Comparison of ENCODE assay signal across 27 mouse cellular contexts in the genomic region with DNA sequence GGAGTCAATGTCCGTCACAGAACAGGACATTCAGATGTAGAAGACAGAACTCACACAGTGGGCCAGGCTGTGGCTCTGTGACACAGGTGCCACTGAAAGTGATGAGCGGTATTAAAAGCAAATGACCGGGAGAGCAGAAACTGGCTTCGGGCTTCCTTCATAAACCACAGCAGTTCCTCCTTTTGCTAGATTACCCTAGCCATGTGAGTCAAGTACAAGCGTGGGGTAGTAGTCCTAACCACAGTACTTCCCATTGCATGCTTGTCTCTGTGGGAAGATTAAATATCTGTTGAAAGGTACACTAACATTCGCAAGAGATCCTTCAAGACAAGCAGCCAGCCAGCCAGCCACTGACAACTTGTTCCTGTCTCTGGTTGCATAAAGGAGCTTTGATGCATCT. TPM values are rescaled to one million over a fixed set of nuclear protein-coding genes. Genes with fewer than 3 reads are reported as not detected.
DNase-seq lines count a peak whose midpoint lies in the region; ATAC-seq and TF ChIP-seq lines count a peak whose summit lies in the region.
"Had no signal": no experiment of that assay in that cellular context is flagged by ENCODE, and none has a peak within 500 bp of the region (broad histone marks: within the 10 kb centered on the region; RNA-seq: fewer than 3 reads in every experiment).

No protein-coding gene starts in this region.

- no peak overlapping the region for H3K4me3 ChIP-seq in layer of hippocampus, adult 2 months
- peak overlapping the region; percentile 45 to 52 for H3K4me3 ChIP-seq in MEL (ENCODE audit: control insufficient read depth in 1 of 2, insufficient read depth in 1 of 2, low read depth in 2 of 2, low read length in 2 of 2)
- H3K4me3 ChIP-seq in left cerebral cortex, adult 2 months = no peak overlapping the region
- H3K4me3 ChIP-seq: embryonic facial prominence, embryonic 12.5 days; erythroblast, embryonic 14.5 days; gastrocnemius, adult 2 months; heart, embryonic 10.5 days; hindbrain, embryonic 10.5 days; liver, embryonic 15.5 days; midbrain, embryonic 13.5 days had no signal

- peaks cover 2 to 12% of the 10 kb centered on the region in 2 experiments; a peak in 3 of 4 replicates for H3K4me1 ChIP-seq in MEL (ENCODE audit: control insufficient read depth in 1 of 2, insufficient read depth in 2 of 2, low read length in 2 of 2)
- H3K4me1 ChIP-seq: embryonic facial prominence, embryonic 12.5 days; heart, embryonic 10.5 days; midbrain, embryonic 13.5 days had no signal

- DNase-seq in layer of hippocampus, adult 2 months (ENCODE audit: low spot score in 2 of 2) = no peak
- DNase-seq in layer of hippocampus, adult 18-20 months (ENCODE audit: low spot score in 2 of 2) = no peak
- DNase-seq in MEL (ENCODE audit: low read depth, low spot score) = peak; percentile 80
- no peak for DNase-seq in kidney, postnatal 36 days
- DNase-seq in left cerebral cortex, adult 2 months (ENCODE audit: extremely low spot score in 1 of 2, low spot score in 2 of 2) = no peak
- DNase-seq: adrenal gland, postnatal 10 days; cerebellum, adult 9-10 months; gastrocnemius, adult 2 months; kidney, postnatal 25 days; layer of hippocampus, adult 9-11 months; right cerebral cortex, postnatal 14 days; thymus, postnatal 25 days had no signal

- TF ChIP-seq EP300 in MEL (IDR thresholded peaks at IDR 0.05; ENCODE audit: low read depth in 1 of 2, low read length in 2 of 2) = peak; percentile 57 to 63; a peak in 3 of 4 replicates

- intact Hi-C loops in left cerebral cortex, adult 2 months (cut with DNase I) = no loop called here

- TF ChIP-seq RAD21 in MEL (IDR thresholded peaks at IDR 0.05; ENCODE audit: low read depth, low read length) = no peak

- peak; percentile 92 for ATAC-seq in granulocyte monocyte progenitor cell, adult 5-6 weeks (replicated peaks; ENCODE audit: poor library complexity, severe bottlenecking)
- ATAC-seq in neutrophil, adult 5-6 weeks (ENCODE audit: extremely low read depth, insufficient number of reproducible peaks, low FRiP score, poor library complexity, severe bottlenecking) = peak; percentile 37; the same call in 1 of the 2 replicates
- ATAC-seq in inflammation-experienced regulatory T-cells, adult 6 months = no peak
- ATAC-seq: forebrain, embryonic 14.5 days; hindbrain, embryonic 16.5 days; intestine, embryonic 16.5 days; lung, postnatal 0 days; midbrain, embryonic 13.5 days had no signal

- H3K27ac ChIP-seq in layer of hippocampus, adult 2 months = peak overlapping the region; percentile 15; the same call in 1 of the 2 replicates
- H3K27ac ChIP-seq in MEL (ENCODE audit: control insufficient read depth, low read depth, low read length) = no peak overlapping the region; the same call in 1 of the 2 replicates
- no peak overlapping the region for H3K27ac ChIP-seq in left cerebral cortex, adult 2 months
- H3K27ac ChIP-seq: embryonic facial prominence, embryonic 12.5 days; gastrocnemius, adult 2 months; heart, embryonic 10.5 days; hindbrain, embryonic 10.5 days; liver, embryonic 15.5 days; macrophage; midbrain, embryonic 13.5 days had no signal

- H3K79me2 ChIP-seq in MEL (ENCODE audit: control insufficient read depth, insufficient read depth, low read length, poor library complexity) = no peaks in the 10 kb centered on the region

- no peaks in the 10 kb centered on the region for H3K27me3 ChIP-seq in MEL (ENCODE audit: control insufficient read depth in 1 of 2, insufficient read depth in 2 of 2, low read length in 2 of 2)
- H3K27me3 ChIP-seq: embryonic facial prominence, embryonic 12.5 days; liver, embryonic 15.5 days; midbrain, embryonic 13.5 days had no signal

- H3K36me3 ChIP-seq in MEL (ENCODE audit: control insufficient read depth in 1 of 2, insufficient read depth in 2 of 2, low read length in 2 of 2) = peaks cover 0 to 4% of the 10 kb centered on the region in 2 experiments; a peak in 2 of 4 replicates

- no peak for TF ChIP-seq CTCF in layer of hippocampus, adult 2 months (conservative IDR thresholded peaks at IDR 0.05)
- no peak for TF ChIP-seq CTCF in MEL (IDR thresholded peaks at IDR 0.05 in 2 of 3, conservative IDR thresholded peaks at IDR 0.05 in 1 of 3; ENCODE audit: control insufficient read depth in 1 of 3, insufficient read depth in 1 of 3, low read depth in 2 of 3, low read length in 3 of 3, poor library complexity in 1 of 3, severe bottlenecking in 1 of 3)
- no peak for TF ChIP-seq CTCF in left cerebral cortex, adult 2 months (IDR thresholded peaks at IDR 0.05)

- no peak overlapping the region for H3K9ac ChIP-seq in MEL (ENCODE audit: control insufficient read depth, low read depth, low read length, poor library complexity, severe bottlenecking)
- H3K9ac ChIP-seq: embryonic facial prominence, embryonic 12.5 days; liver, embryonic 15.5 days; midbrain, embryonic 13.5 days had no signal

- no peaks in the 10 kb centered on the region for H3K9me3 ChIP-seq in MEL (replicated peaks; ENCODE audit: insufficient read depth, low read length)
- H3K9me3 ChIP-seq: embryonic facial prominence, embryonic 12.5 days; G1E; heart, embryonic 10.5 days; hindbrain, embryonic 10.5 days; liver, embryonic 15.5 days; midbrain, embryonic 13.5 days had no signal

- TF ChIP-seq POLR2A in MEL (IDR thresholded peaks at IDR 0.05; ENCODE audit: control insufficient read depth in 1 of 2, insufficient read depth in 1 of 2, low read depth in 1 of 2, low read length in 2 of 2, poor library complexity in 1 of 2) = no peak

TF ChIP-seq in MEL, 35 proteins besides CTCF, POLR2A, EP300 and RAD21 (continues in another document):
- TF ChIP-seq USF1 (IDR thresholded peaks at IDR 0.05; ENCODE audit: low read depth, low read length) = peak; percentile 4; the same call in 1 of the 2 replicates
- TF ChIP-seq CHD1 (IDR thresholded peaks at IDR 0.05; ENCODE audit: low read depth, low read length) = no peak
- TF ChIP-seq NELFE (IDR thresholded peaks at IDR 0.05; ENCODE audit: low read depth, low read length) = no peak
- no peak for TF ChIP-seq ZMIZ1 (IDR thresholded peaks at IDR 0.05; ENCODE audit: low read depth, low read length)
- peak; percentile 60 for TF ChIP-seq ETS1 (IDR thresholded peaks at IDR 0.05; ENCODE audit: low read depth, low read length)
- no peak for TF ChIP-seq ZNF384 (IDR thresholded peaks at IDR 0.05; ENCODE audit: low read depth, low read length)
- no peak for TF ChIP-seq MEF2A (IDR thresholded peaks at IDR 0.05; ENCODE audit: extremely low read depth, insufficient replicate concordance, low read depth, low read length, poor library complexity, severe bottlenecking)
- peak; percentile 47; the same call in 1 of the 2 replicates for TF ChIP-seq RCOR1 (IDR thresholded peaks at IDR 0.05; ENCODE audit: low read depth, low read length)
- TF ChIP-seq BHLHE40 (IDR thresholded peaks at IDR 0.05; ENCODE audit: borderline replicate concordance, low read depth, low read length) = peak; percentile 63; the same call in 1 of the 2 replicates
- TF ChIP-seq NRF1 (IDR thresholded peaks at IDR 0.05; ENCODE audit: insufficient read depth, low read depth, low read length, poor library complexity, severe bottlenecking) = no peak
- TF ChIP-seq MAX (IDR thresholded peaks at IDR 0.05; ENCODE audit: low read length) = no peak; the same call in 1 of the 2 replicates
- TF ChIP-seq KAT2A (conservative IDR thresholded peaks at IDR 0.05; ENCODE audit: low read depth, low read length) = no peak
- no peak for TF ChIP-seq CHD2 (IDR thresholded peaks at IDR 0.05; ENCODE audit: low read length)
- TF ChIP-seq MYC (IDR thresholded peaks at IDR 0.05; ENCODE audit: low read depth, low read length) = 0 out of 2 replicates have a peak, but pooled peaks have one; percentile 61
- peak; percentile 45; the same call in 1 of the 2 replicates for TF ChIP-seq GATA1 (IDR thresholded peaks at IDR 0.05; ENCODE audit: low read depth, low read length)
- no peak for TF ChIP-seq TCF12 (IDR thresholded peaks at IDR 0.05; ENCODE audit: low read depth, low read length)
- no peak for TF ChIP-seq POLR2AphosphoS2 (IDR thresholded peaks at IDR 0.05; ENCODE audit: low read length)
- TF ChIP-seq TBP (IDR thresholded peaks at IDR 0.05; ENCODE audit: low read depth, low read length) = no peak
- TF ChIP-seq ELF1 (IDR thresholded peaks at IDR 0.05; ENCODE audit: low read depth, low read length) = no peak
- no peak for TF ChIP-seq POLR2AphosphoS5 (IDR thresholded peaks at IDR 0.05; ENCODE audit: borderline replicate concordance, low read depth, low read length)
- TF ChIP-seq JUND (IDR thresholded peaks at IDR 0.05; ENCODE audit: low read depth, low read length) = no peak
- no peak for TF ChIP-seq UBTF (IDR thresholded peaks at IDR 0.05; ENCODE audit: borderline replicate concordance, insufficient read depth, low read depth, low read length)
- no peak for TF ChIP-seq USF2 (IDR thresholded peaks at IDR 0.05; ENCODE audit: borderline replicate concordance in 1 of 2, insufficient read depth in 1 of 2, low read depth in 1 of 2, low read length in 2 of 2)
- TF ChIP-seq MAFK (IDR thresholded peaks at IDR 0.05; ENCODE audit: borderline replicate concordance, low read depth, low read length) = no peak
- TF ChIP-seq GABPA (IDR thresholded peaks at IDR 0.05; ENCODE audit: low read depth, low read length) = no peak
- no peak for TF ChIP-seq ZKSCAN1 (IDR thresholded peaks at IDR 0.05; ENCODE audit: low read depth, low read length)
- TF ChIP-seq HCFC1 (IDR thresholded peaks at IDR 0.05; ENCODE audit: low read depth, low read length) = no peak
- no peak for TF ChIP-seq TAL1 (IDR thresholded peaks at IDR 0.05; ENCODE audit: low read length)
- 0 out of 2 replicates have a peak, but pooled peaks have one; percentile 38 for TF ChIP-seq SIN3A (IDR thresholded peaks at IDR 0.05; ENCODE audit: low read length)
- TF ChIP-seq MAZ (IDR thresholded peaks at IDR 0.05; ENCODE audit: low read depth, low read length) = no peak
- no peak for TF ChIP-seq E2F4 (IDR thresholded peaks at IDR 0.05; ENCODE audit: borderline replicate concordance, low read depth, low read length)

RNA-seq across cellular contexts. Expression of a gene that starts 17.9 kb away (rescaled TPM):
- total RNA-seq in layer of hippocampus, adult 2 months (2021) = 1,000 to 10,000 TPM; 1,930 to 2,057 TPM
- total RNA-seq in layer of hippocampus, adult 18-20 months (2021) = 1,000 to 10,000 TPM; 1,935 to 2,007 TPM
- total RNA-seq in MEL (2012; rRNA removed) = 0.23 and 0.26 TPM in 2 replicates
- under 1 TPM in 1 of 2 experiments, not detected in 1; 0.43 TPM for polyA plus RNA-seq in MEL (2012; ENCODE audit: insufficient read depth in 1 of 2, insufficient read length in 2 of 2, low read depth in 1 of 2, low replicate concordance in 2 of 2, missing spikeins in 1 of 2)
- 7.5 and 8.7 TPM in 2 replicates for total RNA-seq in granulocyte monocyte progenitor cell, adult 5-6 weeks (2014; fragmentation: Nextera tagmentation)
- total RNA-seq in granulocyte monocyte progenitor cell, adult 5-6 weeks (2017) = 5.6 and 8.1 TPM in 2 replicates
- 14.7 and 16.5 TPM in 2 replicates for total RNA-seq in neutrophil, adult 5-6 weeks (2017)
- 1 to 10 TPM in 2 of 3 experiments, under 1 TPM in 1; 0.19 to 3.4 (median 2.4) TPM for polyA plus RNA-seq in inflammation-experienced regulatory T-cells, adult 6 months (2017; shearing (Covaris generic))
- 1,000 to 10,000 TPM; 1,624 to 1,674 TPM for total RNA-seq in left cerebral cortex, adult 2 months (2021)
- polyA plus RNA-seq: erythroblast, embryonic 14.5 days; G1E had no signal

Comparison
In these comparisons a context has a peak if more than half of its experiments do, and no peak if none do; other contexts are left out.
1. H3K4me3 ChIP-seq: peak in MEL (2 of 2); none in layer of hippocampus, adult 2 months (single experiment) and left cerebral cortex, adult 2 months (single experiment).
2. RNA of a gene that starts 17.9 kb away (total RNA-seq): 1,930 to 2,057 TPM in layer of hippocampus, adult 2 months, 1,935 to 2,007 TPM in layer of hippocampus, adult 18-20 months and 1,624 to 1,674 TPM in left cerebral cortex, adult 2 months; 14.7 to 16.5 TPM in neutrophil, adult 5-6 weeks, 5.6 to 8.7 TPM in granulocyte monocyte progenitor cell, adult 5-6 weeks and 0.23 to 0.26 TPM in MEL; every median in the first group is over 10 times any median in the second.